Mouse (Mus musculus) CH12.LX (cell line): ENCODE data around the gene Dkkl1. TPM values are rescaled to one million over a fixed set of nuclear protein-coding genes. Genes with fewer than 3 reads are reported as not detected.

ENCODE experiments used
- DNase-seq: peaks from one replicate; pipeline ENCODE4 v3.0.0-alpha.2; 2013; ENCODE audit errors: extremely low read depth
- H3K27ac ChIP-seq: 2 replicates; pipeline ENCODE4 v1.5.1; 2012; ENCODE audit warnings: low read depth, mild to moderate bottlenecking, control low read depth, moderate library complexity; ENCODE audit not compliant: insufficient read depth
- H3K27me3 ChIP-seq: replicated peaks from 2 replicates; pipeline ENCODE3; 2012; ENCODE audit warnings: inconsistent platforms
- H3K36me3 ChIP-seq, 2 experiments: replicated peaks in 1 of 2; 2 replicates each; pipeline versions ENCODE3 to v1.6.1; 2012; ENCODE audit warnings: inconsistent platforms in 1 of 2, low read length in 1 of 2, mild to moderate bottlenecking in 1 of 2, mixed read lengths in 1 of 2, moderate library complexity in 1 of 2; ENCODE audit not compliant: control insufficient read depth in 1 of 2, insufficient read depth in 1 of 2
- H3K4me1 ChIP-seq, 2 experiments: 2 replicates each; pipeline ENCODE4 v1.6.1; 2012; ENCODE audit warnings: inconsistent platforms in 1 of 2, moderate library complexity in 1 of 2; ENCODE audit not compliant: insufficient read depth in 2 of 2, control insufficient read depth in 1 of 2
- H3K4me2 ChIP-seq: 2 replicates; pipeline ENCODE4 v1.6.1; 2012; ENCODE audit warnings: low read depth, mild to moderate bottlenecking, control low read depth; ENCODE audit not compliant: poor library complexity, insufficient read depth, severe bottlenecking
- H3K4me3 ChIP-seq, 3 experiments: fragments of 150-350 bp in 1 of 3; sonication (generic) in 1 of 3; replicated peaks in 1 of 3; 2 replicates each; pipeline versions ENCODE3 to v1.5.1; 2011 to 2012; ENCODE audit warnings: low read depth in 2 of 3, low read length in 2 of 3, mild to moderate bottlenecking in 2 of 3, moderate library complexity in 2 of 3, control low read depth in 1 of 3, improper control_type of control experiment in 1 of 3, inconsistent platforms in 1 of 3, mixed read lengths in 1 of 3; ENCODE audit not compliant: poor library complexity in 1 of 3
- H3K79me2 ChIP-seq: replicated peaks from 2 replicates; pipeline ENCODE4 v1.6.1; 2012; ENCODE audit warnings: mild to moderate bottlenecking, moderate library complexity; ENCODE audit not compliant: control insufficient read depth, poor library complexity, insufficient read depth, severe bottlenecking; ENCODE audit errors: extremely low read depth
- H3K9ac ChIP-seq: 2 replicates; pipeline ENCODE4 v1.6.1; 2012; ENCODE audit warnings: low read depth, mild to moderate bottlenecking, control low read depth, moderate library complexity; ENCODE audit not compliant: insufficient read depth
- H3K9me3 ChIP-seq: replicated peaks from 2 replicates; pipeline ENCODE3; 2012; ENCODE audit warnings: low read length, inconsistent platforms, mixed read lengths
- CHD1 ChIP-seq: IDR thresholded peaks from 2 replicates; pipeline ENCODE4 v1.6.1; 2012; ENCODE audit warnings: low read depth, low read length, improper control_type of control experiment, inconsistent platforms
- CTCF ChIP-seq, 2 experiments: IDR thresholded peaks in 1 of 2; conservative IDR thresholded peaks in 1 of 2; 2 replicates each; pipeline ENCODE4 v1.5.1; 2011 to 2012; ENCODE audit warnings: low read depth in 2 of 2, low read length in 2 of 2, improper control_type of control experiment in 1 of 2, inconsistent platforms in 1 of 2, mild to moderate bottlenecking in 1 of 2, moderate library complexity in 1 of 2
- E2F4 ChIP-seq: IDR thresholded peaks from 2 replicates; pipeline ENCODE4 v1.6.1; 2011; ENCODE audit warnings: low read depth, low read length, improper control_type of control experiment; ENCODE audit not compliant: insufficient replicate concordance
- GABPA ChIP-seq: IDR thresholded peaks from 2 replicates; pipeline ENCODE4 v1.6.1; 2012; ENCODE audit warnings: low read depth, low read length, improper control_type of control experiment, inconsistent platforms; ENCODE audit not compliant: insufficient replicate concordance
- IRF4 ChIP-seq: IDR thresholded peaks from 2 replicates; pipeline ENCODE4 v1.6.1; 2014; ENCODE audit warnings: low read depth, mild to moderate bottlenecking, inconsistent platforms, low read length, improper control_type of control experiment
- JUND ChIP-seq: conservative IDR thresholded peaks from 2 replicates; pipeline ENCODE4 v1.6.1; 2011; ENCODE audit warnings: low read depth, low read length, improper control_type of control experiment
- KAT2A ChIP-seq: IDR thresholded peaks from 2 replicates; pipeline ENCODE4 v1.6.1; 2012; ENCODE audit warnings: low read length, improper control_type of control experiment, inconsistent platforms; ENCODE audit not compliant: insufficient replicate concordance
- MXI1 ChIP-seq: IDR thresholded peaks from 2 replicates; pipeline ENCODE4 v1.6.1; 2011; ENCODE audit warnings: mild to moderate bottlenecking, low read depth, low read length, improper control_type of control experiment
- SIN3A ChIP-seq: IDR thresholded peaks from 2 replicates; pipeline ENCODE4 v1.6.1; 2012; ENCODE audit warnings: low read length, improper control_type of control experiment, inconsistent platforms
- SMC3 ChIP-seq: IDR thresholded peaks from 2 replicates; pipeline ENCODE4 v1.6.1; 2011; ENCODE audit warnings: low read depth, low read length, improper control_type of control experiment
- ZKSCAN1 ChIP-seq: IDR thresholded peaks from 2 replicates; pipeline ENCODE4 v1.6.1; 2012; ENCODE audit warnings: low read depth, inconsistent platforms, low read length, improper control_type of control experiment, borderline replicate concordance
- ZMIZ1 ChIP-seq: IDR thresholded peaks from 2 replicates; pipeline ENCODE4 v1.6.1; 2012; ENCODE audit warnings: low read depth, mild to moderate bottlenecking, inconsistent platforms, low read length, improper control_type of control experiment
- dilution Hi-C: fragments of 300-500 bp; cut with MboI; formaldehyde crosslinking; loops from 2 replicates; pipeline ENCODE4 v1.14.3; 2020; ENCODE audit warnings: low sequenced_read_pairs; ENCODE audit not compliant: extremely low pct_unique_long_range_greater_than_20kb, extremely low pct_ligation_motif_present
- in situ Hi-C: fragments of 300-500 bp; cut with MboI; formaldehyde crosslinking; loops from 3 replicates; pipeline ENCODE4 v1.14.3; 2019; ENCODE audit warnings: low sequenced_read_pairs, low pct_ligation_motif_present, low pct_unique_long_range_greater_than_20kb, mixed read lengths
- polyA plus RNA-seq: library from polyadenylated mRNA; unstranded; fragments of >175 nt; gene quantifications from 2 replicates; pipeline ENCODE4 v1.2.1, GENCODE M21; 2012; ENCODE audit warnings: low read depth; ENCODE audit not compliant: insufficient read length
- total RNA-seq, 2 experiments: library from RNA; depleted of rRNA; stranded (reverse); fragments of 300-350 nt in 1 of 2; fragments of >200 nt in 1 of 2; gene quantifications; 2 replicates each; pipeline ENCODE4 v1.2.3; 2012 to 2014

Gene Dkkl1
- total and polyA plus RNA-seq, 3 experiments = 0.24 to 1.6 (median 0.44) TPM

GRCm38 (mm10) chr7:45193406-45193805 lies 18.5 kb downstream of the Dkkl1 start:
- Histone ChIP-seq H3K9me3 (no peaks in the 10 kb centered on the region), H3K27ac (no peak overlapping the region)
- in situ Hi-C loops = no loop called here
- TF ChIP-seq CTCF (conservative IDR thresholded peaks at IDR 0.05 in 1 of 2, IDR thresholded peaks at IDR 0.05 in 1 of 2; ENCODE audit: low read depth in 2 of 2, low read length in 2 of 2) (peak in 1 of 2 experiments; percentile 24; a peak in 1 of 4 replicates), SMC3 (0 out of 2 replicates have a peak, but pooled peaks have one; percentile 9), KAT2A (no peak)
- TF ChIP-seq, all 38 proteins: peak for 2
- Histone ChIP-seq H3K27me3 (peaks cover 79% of the 10 kb centered on the region), H3K9ac (no peak overlapping the region), H3K4me2 (no peak overlapping the region), H3K36me3 (no peaks in the 10 kb centered on the region), H3K79me2 (no peaks in the 10 kb centered on the region), H3K4me1 (peaks cover 0 to 22% of the 10 kb centered on the region in 2 experiments; a peak in 3 of 4 replicates), H3K4me3 (no peak overlapping the region)
- dilution Hi-C loops = no loop called here
- DNase-seq = no peak

GRCm38 (mm10) chr7:45192585-45193310 lies 19.2 kb downstream of the Dkkl1 start:
- Histone ChIP-seq H3K27ac (no peak overlapping the region), H3K4me1 (peaks cover 0 to 20% of the 10 kb centered on the region in 2 experiments; a peak in 3 of 4 replicates), H3K4me2 (no peak overlapping the region), H3K79me2 (no peaks in the 10 kb centered on the region), H3K36me3 (no peaks in the 10 kb centered on the region), H3K27me3 (peaks cover 85% of the 10 kb centered on the region), H3K9ac (no peak overlapping the region)
- no peak for DNase-seq
- TF ChIP-seq GABPA (no peak), ZMIZ1 (no peak), CHD1 (no peak), SMC3 (no peak), JUND (no peak), MXI1 (no peak), ZKSCAN1 (no peak), SIN3A (no peak), CTCF (conservative IDR thresholded peaks at IDR 0.05 in 1 of 2, IDR thresholded peaks at IDR 0.05 in 1 of 2; ENCODE audit: low read depth in 2 of 2, low read length in 2 of 2) (no peak), E2F4 (no peak), IRF4 (no peak)
- TF ChIP-seq, all 38 proteins: peak for 0
- in situ Hi-C loops = no loop called here
- no peaks in the 10 kb centered on the region for H3K9me3 ChIP-seq
- H3K4me3 ChIP-seq = no peak overlapping the region
- dilution Hi-C loops = no loop called here
